Comparison of ENCODE assay signal across 22 mouse cellular contexts in genomic region chr1:75512550-75512949, GRCm38 (mm10). TPM values are rescaled to one million over a fixed set of nuclear protein-coding genes. Genes with fewer than 3 reads are reported as not detected.
DNase-seq lines count a peak whose midpoint lies in the region; ATAC-seq and TF ChIP-seq lines count a peak whose summit lies in the region.
"Had no signal": no experiment of that assay in that cellular context is flagged by ENCODE, and none has a peak within 500 bp of the region (broad histone marks: within the 10 kb centered on the region; RNA-seq: fewer than 3 reads in every experiment).

No protein-coding gene starts in this region.

- H3K4me2 ChIP-seq in heart, embryonic 12.5 days, result no peak overlapping the region
- H3K4me2 ChIP-seq in heart, embryonic 16.5 days (ENCODE audit: low read depth, low read length), result no peak overlapping the region
- H3K4me2 ChIP-seq: forebrain, embryonic 13.5 days; hindbrain, embryonic 13.5 days had no signal

- no peak overlapping the region for H3K9ac ChIP-seq in heart, embryonic 12.5 days
- no peak overlapping the region for H3K9ac ChIP-seq in heart, embryonic 16.5 days (ENCODE audit: low read length)
- H3K9ac ChIP-seq in ES-Bruce4 (ENCODE audit: low read depth, poor library complexity, severe bottlenecking), result no peak overlapping the region
- H3K9ac ChIP-seq: forebrain, embryonic 13.5 days; forebrain, postnatal 0 days; hindbrain, embryonic 13.5 days had no signal

- peak overlapping the region; percentile 99 for H3K27ac ChIP-seq in heart, embryonic 12.5 days (ENCODE audit: poor library complexity, severe bottlenecking)
- peak overlapping the region; percentile 95 for H3K27ac ChIP-seq in heart, embryonic 16.5 days (ENCODE audit: low read length)
- H3K27ac ChIP-seq in ES-Bruce4 (ENCODE audit: insufficient read depth, low read length), result peak overlapping the region; percentile 95
- H3K27ac ChIP-seq: forebrain, embryonic 13.5 days; hindbrain, embryonic 13.5 days; hindbrain, postnatal 0 days had no signal

- H3K9me3 ChIP-seq in heart, embryonic 12.5 days (replicated peaks), result no peaks in the 10 kb centered on the region
- no peaks in the 10 kb centered on the region for H3K9me3 ChIP-seq in heart, embryonic 16.5 days (replicated peaks; ENCODE audit: control insufficient read depth, low read length)
- H3K9me3 ChIP-seq in ES-Bruce4 (replicated peaks; ENCODE audit: control insufficient read depth, insufficient read depth, low read length, poor library complexity, severe bottlenecking), result no peaks in the 10 kb centered on the region
- H3K9me3 ChIP-seq: embryonic facial prominence, embryonic 10.5 days; forebrain, embryonic 13.5 days; hindbrain, embryonic 13.5 days had no signal

- H3K4me3 ChIP-seq in heart, embryonic 12.5 days, result no peak overlapping the region
- no peak overlapping the region for H3K4me3 ChIP-seq in heart, embryonic 16.5 days (ENCODE audit: low read length)
- no peak overlapping the region for H3K4me3 ChIP-seq in ES-Bruce4 (ENCODE audit: low read depth, low read length)
- H3K4me3 ChIP-seq: embryonic facial prominence, embryonic 10.5 days; forebrain, embryonic 13.5 days; hindbrain, embryonic 13.5 days had no signal

- intact Hi-C loops in heart, postnatal 14 days (cut with DNase I), result no loop called here

- peaks cover 72% of the 10 kb centered on the region for H3K4me1 ChIP-seq in heart, embryonic 12.5 days (replicated peaks)
- peaks cover 45% of the 10 kb centered on the region for H3K4me1 ChIP-seq in heart, embryonic 16.5 days (ENCODE audit: control insufficient read depth, insufficient read depth, low read length)
- peaks cover 15% of the 10 kb centered on the region for H3K4me1 ChIP-seq in ES-Bruce4 (ENCODE audit: control insufficient read depth, insufficient read depth, low read length)
- H3K4me1 ChIP-seq: forebrain, embryonic 13.5 days had no signal

- no peaks in the 10 kb centered on the region for H3K27me3 ChIP-seq in heart, embryonic 12.5 days (replicated peaks)
- H3K27me3 ChIP-seq in heart, embryonic 16.5 days (ENCODE audit: control insufficient read depth, insufficient read depth, low read length), result no peaks in the 10 kb centered on the region
- no peaks in the 10 kb centered on the region for H3K27me3 ChIP-seq in ES-Bruce4 (ENCODE audit: control insufficient read depth, insufficient read depth, low read length, poor library complexity, severe bottlenecking)

- ATAC-seq in heart, embryonic 12.5 days (ENCODE audit: insufficient number of reproducible peaks, low FRiP score), result no peak
- ATAC-seq in heart, embryonic 16.5 days (replicated peaks; ENCODE audit: extremely low read depth, insufficient read depth, low FRiP score), result no peak
- ATAC-seq: forebrain, embryonic 13.5 days; forebrain, postnatal 0 days; hindbrain, postnatal 0 days; Patski had no signal

- no peak for DNase-seq in heart, postnatal 14 days
- DNase-seq in heart, adult 8-10 months (ENCODE audit: low spot score), result no peak
- peak; percentile 48 for DNase-seq in R1 (ENCODE audit: low read depth, low spot score)
- DNase-seq in cerebellum, adult 9-11 months, result no peak
- DNase-seq: adrenal gland, adult 2 months; adrenal gland, postnatal 25 days; cerebellum, adult 18-20 months; cerebellum, postnatal 10 days; forebrain, postnatal 0 days; gastrocnemius, postnatal 14 days; kidney, adult 11 months; kidney, adult 9 months had no signal

- TF ChIP-seq CTCF in ES-Bruce4 (IDR thresholded peaks at IDR 0.05; ENCODE audit: low read depth, low read length), result no peak

- WGBS in heart, embryonic 12.5 days, result 85% methylated on average over 3 of the region's 3 CpGs
- 94% methylated on average over 3 of the region's 3 CpGs for WGBS in heart, embryonic 16.5 days

- TF ChIP-seq POLR2A in ES-Bruce4 (IDR thresholded peaks at IDR 0.05; ENCODE audit: insufficient read depth, low read length), result no peak

- no peaks in the 10 kb centered on the region for H3K36me3 ChIP-seq in heart, embryonic 12.5 days
- no peaks in the 10 kb centered on the region for H3K36me3 ChIP-seq in heart, embryonic 16.5 days (ENCODE audit: control insufficient read depth, insufficient read depth)
- H3K36me3 ChIP-seq in ES-Bruce4 (ENCODE audit: control insufficient read depth, insufficient read depth, low read length, poor library complexity, severe bottlenecking), result no peaks in the 10 kb centered on the region
- H3K36me3 ChIP-seq: embryonic facial prominence, embryonic 10.5 days; hindbrain, embryonic 13.5 days had no signal

- peak; percentile 96 for TF ChIP-seq EP300 in ES-Bruce4 (IDR thresholded peaks at IDR 0.05; ENCODE audit: insufficient read depth, low read depth, low read length)

RNA-seq across cellular contexts. Expression of gene Inha, which starts 5.7 kb away (rescaled TPM):
- polyA plus RNA-seq in heart, embryonic 12.5 days (2016; fragmentation: Nextera tagmentation; extraction: Ambion mirVana), result 7.5 and 9.2 TPM in 2 replicates
- total RNA-seq in heart, postnatal 14 days (2021), result 1 to 10 TPM; 6.0 to 7.8 TPM
- polyA plus RNA-seq in heart, embryonic 16.5 days (2015; fragmentation: Nextera tagmentation; extraction: Ambion mirVana), result 4.1 and 5.5 TPM in 2 replicates
- total RNA-seq in heart, adult 8-10 months (2022), result 1 to 10 TPM; 2.8 to 4.6 (median 3.9) TPM
- polyA plus RNA-seq in ES-Bruce4 (2011; ENCODE audit: insufficient read depth, insufficient read length, low read depth, missing spikeins), result 1.9 and 2.4 TPM in 2 replicates
- total RNA-seq: CH12.LX had no signal

RNA-seq across cellular contexts. Expression of gene Obsl1, which starts 6.3 kb away (rescaled TPM):
- 137 and 147 TPM in 2 replicates for polyA plus RNA-seq in heart, embryonic 12.5 days (2016; fragmentation: Nextera tagmentation; extraction: Ambion mirVana)
- 100 to 1,000 TPM; 166 to 172 TPM for total RNA-seq in heart, postnatal 14 days (2021)
- polyA plus RNA-seq in heart, embryonic 16.5 days (2015; fragmentation: Nextera tagmentation; extraction: Ambion mirVana), result 83.9 and 94.2 TPM in 2 replicates
- 100 to 1,000 TPM; 108 to 133 (median 122) TPM for total RNA-seq in heart, adult 8-10 months (2022)
- 32.6 and 32.9 TPM in 2 replicates for polyA plus RNA-seq in ES-Bruce4 (2011; ENCODE audit: insufficient read depth, insufficient read length, low read depth, missing spikeins)

RNA-seq across cellular contexts. Expression of gene Stk11ip, which starts 8.8 kb away (rescaled TPM):
- polyA plus RNA-seq in heart, embryonic 12.5 days (2016; fragmentation: Nextera tagmentation; extraction: Ambion mirVana), result 20.5 and 20.9 TPM in 2 replicates
- 10 to 100 TPM; 10.3 to 13.9 TPM for total RNA-seq in heart, postnatal 14 days (2021)
- 14.3 and 14.7 TPM in 2 replicates for polyA plus RNA-seq in heart, embryonic 16.5 days (2015; fragmentation: Nextera tagmentation; extraction: Ambion mirVana)
- 10 to 100 TPM in 3 of 4 experiments, 1 to 10 TPM in 1; 8.3 to 10.4 (median 10.3) TPM for total RNA-seq in heart, adult 8-10 months (2022)
- polyA plus RNA-seq in ES-Bruce4 (2011; ENCODE audit: insufficient read depth, insufficient read length, low read depth, missing spikeins), result 18.8 and 22.7 TPM in 2 replicates

RNA-seq across cellular contexts. Expression of gene Tmem198, which starts 33.2 kb away (rescaled TPM):
- polyA plus RNA-seq in heart, embryonic 12.5 days (2016; fragmentation: Nextera tagmentation; extraction: Ambion mirVana), result 0.41 and 0.49 TPM in 2 replicates
- total RNA-seq in heart, postnatal 14 days (2021), result under 1 TPM; 0.26 to 0.88 TPM
- polyA plus RNA-seq in heart, embryonic 16.5 days (2015; fragmentation: Nextera tagmentation; extraction: Ambion mirVana), result 0.60 and 0.69 TPM in 2 replicates
- total RNA-seq in heart, adult 8-10 months (2022), result under 1 TPM; 0.31 to 0.75 (median 0.42) TPM
- polyA plus RNA-seq in ES-Bruce4 (2011; ENCODE audit: insufficient read depth, insufficient read length, low read depth, missing spikeins), result 0.27 and 0.53 TPM in 2 replicates
- total RNA-seq: hematopoietic stem cell, adult 5-6 weeks had no signal

RNA-seq across cellular contexts. Expression of gene Chpf, which starts 33.4 kb away (rescaled TPM):
- 35.2 and 37.8 TPM in 2 replicates for polyA plus RNA-seq in heart, embryonic 12.5 days (2016; fragmentation: Nextera tagmentation; extraction: Ambion mirVana)
- total RNA-seq in heart, postnatal 14 days (2021), result 10 to 100 TPM; 29.5 to 30.1 TPM
- polyA plus RNA-seq in heart, embryonic 16.5 days (2015; fragmentation: Nextera tagmentation; extraction: Ambion mirVana), result 23.9 and 27.0 TPM in 2 replicates
- 10 to 100 TPM; 22.4 to 23.9 (median 23.6) TPM for total RNA-seq in heart, adult 8-10 months (2022)
- 13.3 and 15.1 TPM in 2 replicates for polyA plus RNA-seq in ES-Bruce4 (2011; ENCODE audit: insufficient read depth, insufficient read length, low read depth, missing spikeins)
